Mouse (Mus musculus): ENCODE data around the gene Rhbdf2.

GRCm38 (mm10) chr11:116671845-116672434 lies 45.1 kb upstream of the Rhbdf2 start:
- TF ChIP-seq CTCF (IDR thresholded peaks at IDR 0.05; ENCODE audit: borderline replicate concordance, insufficient read depth, low read length): no peak
- no peak for TF ChIP-seq POLR2A (IDR thresholded peaks at IDR 0.05; ENCODE audit: low read depth, low read length)

Data from embryonic fibroblast, embryonic 13.5 days (primary cell).